Mouse (Mus musculus) macrophage (primary cell): ENCODE data around the gene Hist1h4d. TPM values are rescaled to one million over a fixed set of nuclear protein-coding genes. Genes with fewer than 3 reads are reported as not detected.
"Not testable (repeated sequence)": the region's sequence is repeated elsewhere in the genome, so short reads cannot be mapped to it uniquely, and the experiment has no call there.

Experiments used
- H3K27ac ChIP-seq: fragments of 350-480 bp; formaldehyde crosslinking; 2 replicates; pipeline ENCODE4 v1.9.0; 2021
- H3K36me3 ChIP-seq: fragments of 350-480 bp; formaldehyde crosslinking; 2 replicates; pipeline ENCODE4 v1.9.0; 2021; ENCODE audit errors: inconsistent target
- H3K4me3 ChIP-seq: fragments of 350-480 bp; formaldehyde crosslinking; 2 replicates; pipeline ENCODE4 v1.9.0; 2021; ENCODE audit errors: inconsistent target
- H3K79me2 ChIP-seq: fragments of 350-480 bp; formaldehyde crosslinking; 2 replicates; pipeline ENCODE4 v1.9.0; 2021; ENCODE audit errors: inconsistent target
- WGBS: methylation state at CpG from one replicate; pipeline ENCODE4 v1.1.7; 2026; ENCODE audit warnings: inconsistent platforms; ENCODE audit not compliant: missing documents; 5-methylcytosine and 5-hydroxymethylcytosine counted together
- polyA plus RNA-seq: library from polyadenylated mRNA; stranded (reverse); fragments of 250-400 nt; gene quantifications from 3 replicates; pipeline ENCODE4 v1.2.4, GENCODE M21; 2018; ENCODE audit warnings: inconsistent platforms

Gene Hist1h4d
- polyA plus RNA-seq, 1 experiment from 2014 or later, result 0.13 TPM

DNA sequence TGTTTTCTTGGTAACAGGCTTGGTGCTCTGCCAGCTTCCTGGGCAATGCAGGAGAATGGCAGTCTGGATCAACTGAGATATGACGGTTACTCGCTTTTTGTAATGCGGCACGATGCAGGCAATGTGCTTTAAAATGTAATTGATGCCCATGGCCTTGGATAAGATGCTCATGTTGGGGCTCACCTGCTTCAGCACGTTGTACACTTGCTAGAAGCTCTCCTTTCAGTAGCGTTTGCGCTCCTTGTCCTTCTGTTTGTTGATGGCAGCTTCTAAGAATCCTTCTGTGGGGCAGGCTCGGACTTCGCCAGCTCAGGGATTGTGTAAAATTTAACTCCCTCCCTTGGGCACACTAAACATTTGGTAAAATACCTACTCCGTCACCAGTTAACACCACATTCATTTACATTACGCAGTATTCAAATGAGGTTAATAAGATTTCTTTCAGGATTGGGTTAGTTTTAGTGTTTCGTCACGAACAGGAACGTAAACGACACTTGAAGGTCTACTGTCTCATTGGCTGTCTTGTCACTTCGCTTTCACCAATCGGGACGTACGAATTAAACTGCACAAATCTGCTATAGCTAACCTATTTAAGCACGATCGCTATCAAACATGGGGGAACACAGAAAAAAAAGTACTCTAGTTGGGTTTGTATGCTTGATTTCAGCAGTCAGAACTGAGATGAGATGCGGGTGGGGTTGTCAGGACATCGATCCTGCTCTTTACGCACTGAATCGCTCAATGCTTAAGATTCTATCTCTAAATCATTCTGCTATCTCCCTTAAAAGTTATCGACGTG lies 39.5 kb downstream of the Hist1h4d start, which contains the start of gene Hist1h2be:
Hist1h2be (minus strand) TSS at position 392 of the 799 bp plus-strand sequence.
- no peaks in the 10 kb centered on the region for H3K36me3 ChIP-seq
- H3K79me2 ChIP-seq, result no peaks in the 10 kb centered on the region
- peak within 1 kb of the TSS; percentile 71 for H3K4me3 ChIP-seq
- whole genome bisulfite sequencing, result 2% methylated on average over 25 of the region's 27 CpGs
- peak within 1 kb of the TSS; percentile 91 for H3K27ac ChIP-seq

DNA sequence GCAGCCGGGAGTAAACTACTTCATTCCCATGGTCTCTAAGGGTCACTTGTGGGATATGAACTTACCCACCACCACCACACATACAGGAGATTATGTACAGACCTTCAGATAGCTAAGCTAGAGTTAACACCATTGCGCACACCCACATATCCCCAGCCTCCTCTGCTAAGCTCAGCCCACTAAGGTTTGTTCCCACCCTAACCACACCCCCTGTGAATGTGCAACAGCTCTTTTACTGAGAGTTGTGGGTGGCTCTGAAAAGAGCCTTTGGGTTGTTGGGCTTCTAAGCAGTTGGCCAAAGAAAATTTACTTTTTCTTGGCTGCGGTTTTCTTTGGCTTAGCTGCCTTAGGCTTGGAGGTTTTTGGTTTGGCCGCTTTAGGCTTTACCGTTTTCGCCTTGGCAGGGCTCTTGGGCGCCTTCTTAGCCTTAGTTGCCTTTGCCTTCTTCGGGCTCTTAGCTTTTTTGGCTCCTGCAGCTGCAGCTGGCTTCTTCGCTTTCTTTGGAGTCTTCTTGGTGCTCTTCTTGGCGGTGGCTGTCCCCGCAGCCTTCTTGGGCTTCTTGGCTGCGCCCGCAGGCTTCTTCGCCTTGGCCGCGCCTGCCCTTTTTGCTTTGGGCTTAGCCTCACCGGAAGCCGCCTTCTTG lies 40.3 kb downstream of the Hist1h4d start:
- Histone ChIP-seq H3K36me3 (no peaks in the 10 kb centered on the region), H3K4me3 (peak overlapping the region; percentile 71), H3K27ac (peak overlapping the region; percentile 91), H3K79me2 (no peaks in the 10 kb centered on the region)
- 2% methylated on average over 17 of the region's 18 CpGs for WGBS

DNA sequence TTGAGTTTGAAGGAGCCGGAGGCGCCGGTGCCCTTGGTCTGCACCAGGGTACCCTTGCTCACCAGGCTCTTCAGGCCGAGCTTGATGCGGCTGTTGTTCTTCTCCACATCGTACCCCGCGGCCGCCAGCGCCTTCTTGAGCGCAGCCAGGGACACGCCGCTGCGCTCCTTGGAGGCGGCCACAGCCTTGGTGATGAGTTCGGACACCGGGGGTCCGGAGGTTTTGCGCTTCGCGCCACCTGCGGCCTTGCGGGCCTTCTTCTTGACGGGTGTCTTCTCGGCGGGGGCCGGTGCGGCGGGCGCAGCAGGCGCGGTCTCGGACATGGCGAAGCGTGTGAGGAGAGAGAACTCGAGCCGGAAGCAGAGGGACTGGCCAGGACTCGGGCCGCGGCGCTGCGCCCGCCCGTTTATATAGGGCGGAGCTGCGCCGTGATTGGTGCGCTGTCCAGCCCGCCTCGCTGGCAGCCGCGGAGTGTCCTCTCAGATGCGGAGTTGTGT lies 40.8 kb downstream of the Hist1h4d start, which contains the start of gene Hist1h1e:
Hist1h1e (minus strand) TSS at position 384 of the 497 bp plus-strand sequence.
- H3K36me3 ChIP-seq, H3K79me2 ChIP-seq: not testable (repeated sequence)
- Histone ChIP-seq H3K4me3 (peak within 1 kb of the TSS; percentile 71), H3K27ac (peak within 1 kb of the TSS; percentile 91)
- WGBS, result under 1% methylated on average over 32 of the region's 53 CpGs

DNA sequence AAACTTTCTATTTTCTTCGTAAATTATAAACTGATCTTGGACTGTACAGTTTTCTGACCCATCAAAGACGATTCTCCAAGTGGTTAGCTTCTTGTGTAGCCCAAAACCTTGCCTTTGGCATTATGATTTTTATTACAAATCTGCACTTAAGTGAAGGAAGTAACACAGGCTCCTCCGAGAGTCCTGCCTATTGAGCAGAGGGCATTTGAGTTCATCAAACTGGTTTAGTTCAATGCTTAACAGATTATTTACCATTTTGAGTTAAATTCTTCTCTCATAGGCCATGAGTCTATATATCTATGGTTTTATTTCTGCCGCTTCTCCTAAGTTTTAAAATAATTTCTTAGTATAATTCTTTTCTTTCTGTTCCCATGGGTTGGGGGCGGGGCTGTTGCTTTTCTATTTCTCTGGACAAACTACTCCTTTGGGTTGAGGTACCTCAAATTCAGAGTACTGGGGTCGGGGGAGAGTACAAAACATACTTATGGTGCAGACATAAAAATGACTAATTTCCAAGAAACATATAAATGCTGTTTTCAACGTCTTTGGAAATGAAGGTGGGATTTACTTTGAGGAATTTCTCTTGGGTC lies 41.6 kb downstream of the Hist1h4d start:
- Histone ChIP-seq H3K27ac (peak overlapping the region; percentile 49), H3K79me2 (no peaks in the 10 kb centered on the region), H3K4me3 (peak overlapping the region; percentile 7; the same call in 1 of the 2 replicates), H3K36me3 (no peaks in the 10 kb centered on the region)
- 21% methylated on average over 7 of the region's 7 CpGs for WGBS

DNA sequence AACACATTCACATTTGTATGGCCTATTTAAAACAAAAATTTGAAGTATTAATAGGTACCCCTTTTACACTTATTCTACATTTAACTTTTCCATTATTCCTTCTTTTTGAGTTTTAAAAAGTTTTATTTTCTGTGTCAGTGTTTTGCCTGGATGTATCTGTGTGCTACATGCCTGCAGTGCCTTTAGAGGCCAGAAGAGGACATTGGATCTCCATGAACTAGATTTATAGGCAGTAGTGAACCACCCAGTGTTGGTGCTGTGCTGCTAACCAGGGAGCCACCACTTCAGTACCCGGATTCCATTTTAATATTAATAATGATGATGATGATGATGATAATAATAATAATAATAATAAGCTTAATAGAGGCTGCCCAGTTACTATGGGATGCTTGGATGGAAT lies 49.3 kb downstream of the Hist1h4d start:
- no peak overlapping the region for H3K4me3 ChIP-seq
- 0% methylated on average over 1 of the region's 1 CpGs for WGBS
- no peaks in the 10 kb centered on the region for H3K36me3 ChIP-seq
- no peaks in the 10 kb centered on the region for H3K79me2 ChIP-seq
- H3K27ac ChIP-seq, result no peak overlapping the region

Other genes starting within 250 kb of the Hist1h4d start
- 12.3 to 19.9 TPM (median 12.8 TPM) in 3 replicates for gene Zfp322a, start 212.4 kb upstream of the Hist1h4d start, polyA plus RNA-seq
- 3.5 to 4.4 TPM (median 3.7 TPM) in 3 replicates for gene Abt1, start 157.7 kb upstream of the Hist1h4d start, polyA plus RNA-seq
- gene Btn1a1, start 115.7 kb upstream of the Hist1h4d start, polyA plus RNA-seq, result not detected in 3 replicates
- not detected in 3 replicates for gene Btn2a2, start 92.7 kb upstream of the Hist1h4d start, polyA plus RNA-seq
- 1.0 to 1.9 TPM in 2 of 3 replicates, not detected in the other for gene Hist1h4h, start 50.5 kb upstream of the Hist1h4d start, polyA plus RNA-seq
- gene Hist1h2af, start 47.7 kb upstream of the Hist1h4d start, polyA plus RNA-seq, result not detected in 3 replicates
- not detected in 3 replicates for gene Hist1h3g, start 46.2 kb upstream of the Hist1h4d start, polyA plus RNA-seq
- 0.09 to 0.34 TPM (median 0.15 TPM) in 3 replicates for gene Hist1h2bh, start 38.2 kb upstream of the Hist1h4d start, polyA plus RNA-seq
- not detected in 3 replicates for gene Hist1h3f, start 37.5 kb upstream of the Hist1h4d start, polyA plus RNA-seq
- gene Hist1h4f, start 29.9 kb upstream of the Hist1h4d start, polyA plus RNA-seq, result not detected in 3 replicates
- gene Hist1h1d, start 28.3 kb upstream of the Hist1h4d start, polyA plus RNA-seq, result 0.05 to 0.10 TPM (median 0.10 TPM) in 3 replicates
- gene Hist1h3e, start 19.2 kb upstream of the Hist1h4d start, polyA plus RNA-seq, result 0.26 TPM in 1 of 3 replicates, not detected in the others
- gene Hist1h2ae, start 10.4 kb upstream of the Hist1h4d start, polyA plus RNA-seq, result 0.70 to 2.0 TPM (median 0.90 TPM) in 3 replicates
- 0.65 to 7.9 TPM (median 2.9 TPM) in 3 replicates for gene Hist1h2bg, start 10.2 kb upstream of the Hist1h4d start, polyA plus RNA-seq
- not detected in 3 replicates for gene Hist1h2bf, start 7.4 kb upstream of the Hist1h4d start, polyA plus RNA-seq
- not detected in 3 replicates for gene Hist1h2ad, start 7.2 kb upstream of the Hist1h4d start, polyA plus RNA-seq
- 0.13 to 1.1 TPM in 2 of 3 replicates, not detected in the other for gene Hist1h3d, start 5.8 kb upstream of the Hist1h4d start, polyA plus RNA-seq
- 0.35 to 1.0 TPM (median 0.76 TPM) in 3 replicates for gene Hist1h2be, start 39.5 kb downstream of the Hist1h4d start, polyA plus RNA-seq
- 0.16 to 0.34 TPM (median 0.26 TPM) in 3 replicates for gene Hist1h1e, start 41.0 kb downstream of the Hist1h4d start, polyA plus RNA-seq
- 0.20 to 0.36 TPM (median 0.33 TPM) in 3 replicates for gene Hist1h2ac, start 102.3 kb downstream of the Hist1h4d start, polyA plus RNA-seq
- 101 to 170 TPM (median 160 TPM) in 3 replicates for gene Hist1h2bc, start 102.6 kb downstream of the Hist1h4d start, polyA plus RNA-seq
- gene Hist1h1t, start 114.2 kb downstream of the Hist1h4d start, polyA plus RNA-seq, result not detected in 3 replicates
- gene Hist1h4c, start 116.9 kb downstream of the Hist1h4d start, polyA plus RNA-seq, result 0.53 TPM in 1 of 3 replicates, not detected in the others
- gene Hfe, start 129.3 kb downstream of the Hist1h4d start, polyA plus RNA-seq, result 27.7 to 67.4 TPM (median 36.4 TPM) in 3 replicates
- 72.8 to 156 TPM (median 87.8 TPM) in 3 replicates for gene Hist1h1c, start 157.2 kb downstream of the Hist1h4d start, polyA plus RNA-seq
- not detected in 3 replicates for gene Hist1h3c, start 164.0 kb downstream of the Hist1h4d start, polyA plus RNA-seq
- gene Hist1h2bb, start 165.1 kb downstream of the Hist1h4d start, polyA plus RNA-seq, result not detected in 3 replicates
- gene Hist1h2ab, start 169.5 kb downstream of the Hist1h4d start, polyA plus RNA-seq, result not detected in 3 replicates
- not detected in 3 replicates for gene Hist1h3b, start 170.7 kb downstream of the Hist1h4d start, polyA plus RNA-seq
- 0.99 TPM in 1 of 3 replicates, not detected in the others for gene Hist1h4b, start 175.4 kb downstream of the Hist1h4d start, polyA plus RNA-seq
- not detected in 3 replicates for gene Hist1h4a, start 179.6 kb downstream of the Hist1h4d start, polyA plus RNA-seq
- gene Hist1h3a, start 180.8 kb downstream of the Hist1h4d start, polyA plus RNA-seq, result not detected in 3 replicates
- 0.43 TPM in 1 of 3 replicates, not detected in the others for gene Hist1h1a, start 182.1 kb downstream of the Hist1h4d start, polyA plus RNA-seq
- gene Trim38, start 188.3 kb downstream of the Hist1h4d start, polyA plus RNA-seq, result not detected in 3 replicates
- not detected in 3 replicates for gene Slc17a2, start 225.4 kb downstream of the Hist1h4d start, polyA plus RNA-seq